Mouse (Mus musculus): Measurements from ENCODE around the gene Gm29049.
"Not testable (repeated sequence)": the region's sequence is repeated elsewhere in the genome, so short reads cannot be mapped to it uniquely, and the experiment has no call there.

Gm29049 gene

GRCm38 (mm10) chrY:7997068-7997467, at the start of gene Gm29049:
TSS of gene Gm29049 (minus strand) at chrY:7997168.
- DNase-seq: not testable (repeated sequence)
